Mouse (Mus musculus) adrenal gland, postnatal 25 days (tissue): ENCODE results near the gene Vgf. TPM values are rescaled to one million over a fixed set of nuclear protein-coding genes. Genes with fewer than 3 reads are reported as not detected.

Experiments
- DNase-seq: peaks from one replicate; pipeline ENCODE4 v3.0.0; 2021; ENCODE audit warnings: mixed read lengths
- long read RNA-seq: library from polyadenylated mRNA; stranded (forward); transcript quantifications from one replicate; pipeline ENCODE4 v2.0.0, GENCODE M21; 2021
- total RNA-seq: library from RNA; stranded (reverse); gene quantifications from 2 replicates; pipeline ENCODE4 v1.2.3, GENCODE M21; 2021

Vgf gene
- 7.4 and 11.0 TPM in 2 replicates for total RNA-seq
- long read RNA-seq, partial matches to known transcripts = 0 of 2 reads
- long read RNA-seq, other reads (novel, unspliced or antisense) = 0 of 2 reads

- no peak for DNase-seq
Observed at GRCm38 (mm10) chr5:137026092-137026491, at the start of gene Vgf. Gene Vgf (plus strand): TSS chr5:137026392.

- no peak for DNase-seq
Observed at GRCm38 (mm10) chr5:136977769-136978168, 48.4 kb upstream of the Vgf start.

- DNase-seq = no peak
Observed at GRCm38 (mm10) chr5:136979762-136980161, 46.4 kb upstream of the Vgf start.

GRCm38 (mm10) chr5:136980974-136981373 lies 45.2 kb upstream of the Vgf start:
- no peak for DNase-seq

- peak; percentile 45 for DNase-seq
Observed at GRCm38 (mm10) chr5:136982338-136982930, 43.8 kb upstream of the Vgf start.

GRCm38 (mm10) chr5:136984828-136985227 lies 41.4 kb upstream of the Vgf start:
- no peak for DNase-seq

GRCm38 (mm10) chr5:136986695-136987137 lies 39.5 kb upstream of the Vgf start, which contains the start of gene Plod3:
Gene Plod3 (plus strand): TSS chr5:136987019.
- DNase-seq = peak; percentile 95

GRCm38 (mm10) chr5:136987138-136987933 lies 38.9 kb upstream of the Vgf start:
- peak; percentile 81 for DNase-seq

GRCm38 (mm10) chr5:136987934-136988271 lies 38.3 kb upstream of the Vgf start, which contains the start of gene Znhit1:
Gene Znhit1 (minus strand): TSS chr5:136988021.
- no peak for DNase-seq

- DNase-seq = peak; percentile 35
Observed at GRCm38 (mm10) chr5:136988420-136988819, 37.8 kb upstream of the Vgf start.

GRCm38 (mm10) chr5:136989801-136990200 lies 36.4 kb upstream of the Vgf start:
- DNase-seq = no peak

- no peak for DNase-seq
Observed at GRCm38 (mm10) chr5:136999449-136999848, 26.7 kb upstream of the Vgf start.

GRCm38 (mm10) chr5:137000612-137001011 lies 25.6 kb upstream of the Vgf start:
- no peak for DNase-seq

- no peak for DNase-seq
Observed at GRCm38 (mm10) chr5:137007276-137007675, 18.9 kb upstream of the Vgf start.

GRCm38 (mm10) chr5:137009988-137010387 lies 16.2 kb upstream of the Vgf start:
- DNase-seq = peak; percentile 58

GRCm38 (mm10) chr5:137012401-137012950 lies 13.7 kb upstream of the Vgf start:
- DNase-seq = no peak

GRCm38 (mm10) chr5:137015913-137016312 lies 10.3 kb upstream of the Vgf start:
- DNase-seq = peak; percentile 28

- no peak for DNase-seq
Observed at GRCm38 (mm10) chr5:137024318-137024717, 1.9 kb upstream of the Vgf start.

- peak; percentile 84 for DNase-seq
Observed at GRCm38 (mm10) chr5:137025132-137025531, 1.1 kb upstream of the Vgf start.

- DNase-seq = no peak
Observed at GRCm38 (mm10) chr5:137028561-137029272, 2.5 kb downstream of the Vgf start.

- no peak for DNase-seq
Observed at GRCm38 (mm10) chr5:137029273-137029585, 3.0 kb downstream of the Vgf start.

- peak; percentile 97 for DNase-seq
Observed at GRCm38 (mm10) chr5:137029643-137030415, 3.6 kb downstream of the Vgf start.
